Mouse (Mus musculus) limb, embryonic 12.5 days (tissue): ENCODE measurements around the gene Ugt1a7c. TPM values are rescaled to one million over a fixed set of nuclear protein-coding genes. Genes with fewer than 3 reads are reported as not detected.
"Not testable (repeated sequence)": the region's sequence is repeated elsewhere in the genome, so short reads cannot be mapped to it uniquely, and the experiment has no call there.

ENCODE experiments used
- ATAC-seq: fragments of 200-750 bp; cut with Nextera tagmentation; 2 replicates; pipeline ENCODE4 v1.8.0; 2017; ENCODE audit warnings: low read depth, moderate TSS enrichment; ENCODE audit not compliant: insufficient number of reproducible peaks, insufficient read depth, low FRiP score, low TSS enrichment
- H3K27ac ChIP-seq: fragments of 300-500 bp; sonication (generic); 2 replicates; pipeline ENCODE4 v1.5.1; 2016; ENCODE audit warnings: mild to moderate bottlenecking, moderate library complexity
- H3K27me3 ChIP-seq: fragments of 300-500 bp; sonication (generic); 2 replicates; pipeline ENCODE4 v1.6.1; 2016; ENCODE audit warnings: mild to moderate bottlenecking, moderate library complexity
- H3K36me3 ChIP-seq: fragments of 300-500 bp; sonication (generic); 2 replicates; pipeline ENCODE4 v1.6.1; 2016; ENCODE audit warnings: mild to moderate bottlenecking, moderate library complexity
- H3K4me1 ChIP-seq: fragments of 300-500 bp; sonication (generic); replicated peaks from 2 replicates; pipeline ENCODE4 v1.6.1; 2016
- H3K4me2 ChIP-seq: fragments of 300-500 bp; sonication (generic); 2 replicates; pipeline ENCODE4 v1.6.1; 2016; ENCODE audit warnings: mild to moderate bottlenecking, moderate library complexity
- H3K4me3 ChIP-seq: fragments of 300-500 bp; sonication (generic); replicated peaks from 2 replicates; pipeline ENCODE4 v1.5.1; 2016; ENCODE audit warnings: mild to moderate bottlenecking
- H3K9ac ChIP-seq: fragments of 300-500 bp; sonication (generic); replicated peaks from 2 replicates; pipeline ENCODE4 v1.6.1; 2016; ENCODE audit warnings: mild to moderate bottlenecking, moderate library complexity
- H3K9me3 ChIP-seq: fragments of 300-500 bp; sonication (generic); 2 replicates; pipeline ENCODE4 v1.6.1; 2016; ENCODE audit warnings: mild to moderate bottlenecking, moderate library complexity
- WGBS: fragments of 180-500 bp; shearing (Covaris S2); methylation state at CpG from one replicate; pipeline ENCODE4 v1.1.7; 2016; 5-methylcytosine and 5-hydroxymethylcytosine counted together
- polyA plus RNA-seq: library from polyadenylated mRNA; unstranded; fragments of >200 nt; fragmentation: Nextera tagmentation; extraction: Ambion mirVana; gene quantifications from 2 replicates; pipeline ENCODE4 v1.2.1, GENCODE M21; 2016

The Ugt1a7c gene
- polyA plus RNA-seq, 1 experiment from 2014 or later, result 0.54 TPM

GRCm38 (mm10) chr1:88217144-88217543 lies 122.3 kb downstream of the Ugt1a7c start:
- Histone ChIP-seq H3K9ac (no peak overlapping the region), H3K4me3 (no peak overlapping the region), H3K4me2 (no peak overlapping the region), H3K27me3 (no peaks in the 10 kb centered on the region), H3K36me3 (no peaks in the 10 kb centered on the region), H3K9me3 (peaks cover 52% of the 10 kb centered on the region), H3K27ac (no peak overlapping the region), H3K4me1 (no peaks in the 10 kb centered on the region)
- no peak for ATAC-seq
- 60% methylated on average over 2 of the region's 2 CpGs for WGBS

- Histone ChIP-seq H3K4me1 (no peaks in the 10 kb centered on the region), H3K9ac (no peak overlapping the region), H3K4me3 (no peak overlapping the region), H3K36me3 (no peaks in the 10 kb centered on the region), H3K4me2 (no peak overlapping the region), H3K27ac (no peak overlapping the region), H3K27me3 (no peaks in the 10 kb centered on the region), H3K9me3 (peaks cover 48% of the 10 kb centered on the region)
- ATAC-seq, result no peak
- 39% methylated on average over 3 of the region's 3 CpGs for WGBS
Observed at GRCm38 (mm10) chr1:88217576-88217975, 122.7 kb downstream of the Ugt1a7c start.

GRCm38 (mm10) chr1:88218051-88218450 lies 123.2 kb downstream of the Ugt1a7c start:
- 73% methylated on average over 9 of the region's 9 CpGs for WGBS
- Histone ChIP-seq H3K9me3 (peaks cover 43% of the 10 kb centered on the region), H3K4me3 (no peak overlapping the region), H3K36me3 (no peaks in the 10 kb centered on the region), H3K27me3 (no peaks in the 10 kb centered on the region), H3K4me2 (no peak overlapping the region), H3K4me1 (no peaks in the 10 kb centered on the region), H3K9ac (no peak overlapping the region), H3K27ac (no peak overlapping the region)
- ATAC-seq, result no peak

- H3K9ac ChIP-seq, result no peak overlapping the region
- H3K27ac ChIP-seq, result no peak overlapping the region
- H3K4me1 ChIP-seq, result no peaks in the 10 kb centered on the region
- ATAC-seq, result no peak
- 47% methylated on average over 4 of the region's 4 CpGs for WGBS
- no peaks in the 10 kb centered on the region for H3K36me3 ChIP-seq
- H3K4me3 ChIP-seq, result no peak overlapping the region
- H3K9me3 ChIP-seq, result peaks cover 38% of the 10 kb centered on the region
- H3K27me3 ChIP-seq, result no peaks in the 10 kb centered on the region
- H3K4me2 ChIP-seq, result no peak overlapping the region
Observed at GRCm38 (mm10) chr1:88218591-88218990, 123.7 kb downstream of the Ugt1a7c start.

GRCm38 (mm10) chr1:88219054-88219453 lies 124.2 kb downstream of the Ugt1a7c start:
- no peak overlapping the region for H3K27ac ChIP-seq
- H3K9me3 ChIP-seq, result peaks cover 33% of the 10 kb centered on the region
- H3K9ac ChIP-seq, result no peak overlapping the region
- no peak overlapping the region for H3K4me3 ChIP-seq
- no peaks in the 10 kb centered on the region for H3K27me3 ChIP-seq
- ATAC-seq, result no peak
- 12% methylated on average over 1 of the region's 1 CpGs for WGBS
- no peaks in the 10 kb centered on the region for H3K36me3 ChIP-seq
- no peak overlapping the region for H3K4me2 ChIP-seq
- H3K4me1 ChIP-seq, result no peaks in the 10 kb centered on the region

- no peaks in the 10 kb centered on the region for H3K36me3 ChIP-seq
- no peak overlapping the region for H3K4me2 ChIP-seq
- no peak overlapping the region for H3K9ac ChIP-seq
- H3K27ac ChIP-seq, result no peak overlapping the region
- peaks cover 23% of the 10 kb centered on the region for H3K9me3 ChIP-seq
- no peaks in the 10 kb centered on the region for H3K27me3 ChIP-seq
- no peaks in the 10 kb centered on the region for H3K4me1 ChIP-seq
- ATAC-seq, result no peak
- no peak overlapping the region for H3K4me3 ChIP-seq
Observed at GRCm38 (mm10) chr1:88220336-88220735, 125.5 kb downstream of the Ugt1a7c start.

GRCm38 (mm10) chr1:88222216-88222615 lies 127.4 kb downstream of the Ugt1a7c start:
- Histone ChIP-seq H3K4me3 (no peak overlapping the region), H3K36me3 (no peaks in the 10 kb centered on the region), H3K4me2 (no peak overlapping the region), H3K27ac (no peak overlapping the region), H3K9ac (no peak overlapping the region), H3K4me1 (no peaks in the 10 kb centered on the region), H3K9me3 (peaks cover 25% of the 10 kb centered on the region), H3K27me3 (no peaks in the 10 kb centered on the region)
- ATAC-seq, result no peak
- WGBS, result 54% methylated on average over 2 of the region's 2 CpGs

- not testable (repeated sequence) for H3K9ac ChIP-seq, ATAC-seq, H3K4me3 ChIP-seq, H3K4me1 ChIP-seq, H3K27ac ChIP-seq, H3K27me3 ChIP-seq, H3K4me2 ChIP-seq, H3K36me3 ChIP-seq
- peaks cover 28% of the 10 kb centered on the region for H3K9me3 ChIP-seq
Observed at GRCm38 (mm10) chr1:88223011-88223515, 128.2 kb downstream of the Ugt1a7c start.

- 53% methylated on average over 1 of the region's 1 CpGs for WGBS
- Histone ChIP-seq H3K27me3 (no peaks in the 10 kb centered on the region), H3K4me1 (no peaks in the 10 kb centered on the region), H3K4me2 (no peak overlapping the region), H3K27ac (no peak overlapping the region), H3K9ac (no peak overlapping the region), H3K9me3 (peaks cover 34% of the 10 kb centered on the region), H3K36me3 (no peaks in the 10 kb centered on the region), H3K4me3 (no peak overlapping the region)
- no peak for ATAC-seq
Observed at GRCm38 (mm10) chr1:88223591-88223990, 128.7 kb downstream of the Ugt1a7c start.

GRCm38 (mm10) chr1:88224029-88224776 lies 129.3 kb downstream of the Ugt1a7c start:
- H3K4me3 ChIP-seq, result no peak overlapping the region
- no peaks in the 10 kb centered on the region for H3K4me1 ChIP-seq
- no peak overlapping the region for H3K27ac ChIP-seq
- H3K9me3 ChIP-seq, result peaks cover 40% of the 10 kb centered on the region
- H3K36me3 ChIP-seq, result no peaks in the 10 kb centered on the region
- H3K9ac ChIP-seq, result no peak overlapping the region
- 66% methylated on average over 2 of the region's 2 CpGs for whole genome bisulfite sequencing
- no peak overlapping the region for H3K4me2 ChIP-seq
- no peaks in the 10 kb centered on the region for H3K27me3 ChIP-seq
- no peak for ATAC-seq

- 36% methylated on average over 2 of the region's 2 CpGs for whole genome bisulfite sequencing
- peaks cover 51% of the 10 kb centered on the region for H3K9me3 ChIP-seq
- not testable (repeated sequence) for H3K4me1 ChIP-seq, H3K4me2 ChIP-seq, H3K4me3 ChIP-seq, H3K27me3 ChIP-seq, H3K36me3 ChIP-seq, H3K27ac ChIP-seq, H3K9ac ChIP-seq, ATAC-seq
Observed at GRCm38 (mm10) chr1:88225301-88225700, 130.4 kb downstream of the Ugt1a7c start.

GRCm38 (mm10) chr1:88225741-88226140 lies 130.9 kb downstream of the Ugt1a7c start:
- ATAC-seq, result no peak
- H3K4me3 ChIP-seq, result no peak overlapping the region
- H3K4me1 ChIP-seq, result no peaks in the 10 kb centered on the region
- no peak overlapping the region for H3K9ac ChIP-seq
- peaks cover 55% of the 10 kb centered on the region for H3K9me3 ChIP-seq
- H3K4me2 ChIP-seq, result no peak overlapping the region
- no peaks in the 10 kb centered on the region for H3K27me3 ChIP-seq
- H3K36me3 ChIP-seq, result no peaks in the 10 kb centered on the region
- no peak overlapping the region for H3K27ac ChIP-seq
